Mouse (Mus musculus) mouse embryonic stem cell (cell line): ENCODE measurements around the gene Nisch.

Source experiments
- in situ Hi-C, 2 experiments: fragments of 300-500 bp; cut with MboI; formaldehyde crosslinking; loops; 1 replicate in 1 of 2; 3 replicates in 1 of 2; pipeline ENCODE4 v1.14.3; 2019 to 2020; ENCODE audit warnings: low sequenced_read_pairs in 2 of 2, low pct_unique_long_range_greater_than_20kb in 1 of 2, mixed read lengths in 1 of 2; ENCODE audit not compliant: unreplicated experiment in 1 of 2

The Nisch gene

GRCm38 (mm10) chr14:31228234-31228633 lies 11.5 kb upstream of the Nisch start:
- in situ Hi-C loops: no loop called here

GRCm38 (mm10) chr14:31226978-31227377 lies 10.2 kb upstream of the Nisch start:
- in situ Hi-C loops: no loop called here

GRCm38 (mm10) chr14:31217666-31218065 lies 920 bp upstream of the Nisch start, which contains the start of gene Sema3g:
Sema3g (plus strand) TSS chr14:31217860.
- in situ Hi-C loops: no loop called here

- in situ Hi-C loops: no loop called here
Measured at GRCm38 (mm10) chr14:31215157-31216002, 1.4 kb downstream of the Nisch start.

GRCm38 (mm10) chr14:31214684-31215083 lies 2.1 kb downstream of the Nisch start:
- in situ Hi-C loops: no loop called here

GRCm38 (mm10) chr14:31213868-31214267 lies 2.9 kb downstream of the Nisch start:
- in situ Hi-C loops: no loop called here

- in situ Hi-C loops: no loop called here
Measured at GRCm38 (mm10) chr14:31212499-31212898, 4.2 kb downstream of the Nisch start.

- in situ Hi-C loops: no loop called here
Measured at GRCm38 (mm10) chr14:31211854-31212253, 4.9 kb downstream of the Nisch start.

- in situ Hi-C loops: no loop called here
Measured at GRCm38 (mm10) chr14:31209133-31209557, 7.6 kb downstream of the Nisch start.

- in situ Hi-C loops: no loop called here
Measured at GRCm38 (mm10) chr14:31208084-31208483, 8.7 kb downstream of the Nisch start, which contains the start of gene Tnnc1. Tnnc1 (plus strand) TSS chr14:31208312.

GRCm38 (mm10) chr14:31207070-31207830 lies 9.5 kb downstream of the Nisch start:
- in situ Hi-C loops: no loop called here

GRCm38 (mm10) chr14:31206472-31206981 lies 10.2 kb downstream of the Nisch start:
- in situ Hi-C loops: no loop called here

GRCm38 (mm10) chr14:31205562-31206467 lies 10.9 kb downstream of the Nisch start:
- in situ Hi-C loops: no loop called here

- in situ Hi-C loops: no loop called here
Measured at GRCm38 (mm10) chr14:31205244-31205561, 11.5 kb downstream of the Nisch start.

GRCm38 (mm10) chr14:31204844-31205243 lies 11.9 kb downstream of the Nisch start:
- in situ Hi-C loops: no loop called here

- in situ Hi-C loops: no loop called here
Measured at GRCm38 (mm10) chr14:31200038-31200437, 16.7 kb downstream of the Nisch start.

- in situ Hi-C loops: no loop called here
Measured at GRCm38 (mm10) chr14:31199599-31199998, 17.1 kb downstream of the Nisch start.
